Mouse (Mus musculus) midbrain, postnatal 0 days (tissue): ENCODE measurements around the gene Cdh8. TPM values are rescaled to one million over a fixed set of nuclear protein-coding genes. Genes with fewer than 3 reads are reported as not detected.
"Not testable (repeated sequence)": the region's sequence is repeated elsewhere in the genome, so short reads cannot be mapped to it uniquely, and the experiment has no call there.

Experiments
- ATAC-seq: fragments of 200-750 bp; cut with Nextera tagmentation; 2 replicates; pipeline ENCODE4 v1.8.0; 2017; ENCODE audit warnings: moderate number of reproducible peaks, mild to moderate bottlenecking, moderate TSS enrichment, moderate library complexity; ENCODE audit not compliant: low FRiP score
- DNase-seq: peaks from one replicate; pipeline ENCODE4 v3.0.0-alpha.2; 2015; ENCODE audit warnings: low spot score
- H3K27ac ChIP-seq: fragments of 300-500 bp; sonication (generic); 2 replicates; pipeline ENCODE4 v1.5.1; 2014; ENCODE audit warnings: low read depth, mild to moderate bottlenecking, low read length, mixed read lengths
- H3K27me3 ChIP-seq: fragments of 300-500 bp; sonication (generic); 2 replicates; pipeline ENCODE4 v1.6.1; 2014; ENCODE audit warnings: low read length, control low read depth, mixed read lengths; ENCODE audit not compliant: insufficient read depth
- H3K36me3 ChIP-seq: fragments of 300-500 bp; sonication (generic); 2 replicates; pipeline ENCODE4 v1.6.1; 2014; ENCODE audit warnings: low read length, control low read depth, mixed read lengths; ENCODE audit not compliant: insufficient read depth
- H3K4me1 ChIP-seq: fragments of 300-500 bp; sonication (generic); 2 replicates; pipeline ENCODE4 v1.6.1; 2014; ENCODE audit warnings: mild to moderate bottlenecking, control low read depth, antibody characterized with exemption, low read length, mixed read lengths; ENCODE audit not compliant: insufficient read depth
- H3K4me2 ChIP-seq: fragments of 300-500 bp; sonication (generic); 2 replicates; pipeline ENCODE4 v1.6.1; 2014; ENCODE audit warnings: low read depth, mild to moderate bottlenecking, low read length, mixed read lengths; ENCODE audit not compliant: poor library complexity, severe bottlenecking
- H3K4me3 ChIP-seq: fragments of 300-500 bp; sonication (generic); 2 replicates; pipeline ENCODE4 v1.5.1; 2014; ENCODE audit warnings: low read depth, mild to moderate bottlenecking, low read length, moderate library complexity
- H3K9ac ChIP-seq: fragments of 300-500 bp; sonication (generic); replicated peaks from 2 replicates; pipeline ENCODE4 v1.6.1; 2014; ENCODE audit warnings: mild to moderate bottlenecking, low read length, moderate library complexity, mixed read lengths; ENCODE audit not compliant: poor library complexity, severe bottlenecking
- H3K9me3 ChIP-seq: fragments of 300-500 bp; sonication (generic); 2 replicates; pipeline ENCODE4 v1.6.1; 2016; ENCODE audit warnings: low read length, control low read depth
- CTCF ChIP-seq: IDR thresholded peaks from 2 replicates; pipeline ENCODE4 v1.5.1; 2016; ENCODE audit warnings: antibody characterized with exemption, mild to moderate bottlenecking
- WGBS: fragments of 180-500 bp; shearing (Covaris S2); extraction: QIAGEN DNeasy Blood & Tissue Kit; methylation state at CpG from one replicate; pipeline ENCODE4 v1.1.7; 2014; 5-methylcytosine and 5-hydroxymethylcytosine counted together
- polyA plus RNA-seq: library from polyadenylated mRNA; unstranded; fragments of >200 nt; fragmentation: Nextera tagmentation; extraction: Ambion mirVana; gene quantifications from 2 replicates; pipeline ENCODE4 v1.2.1, GENCODE M21; 2015
- total RNA-seq: library from RNA; depleted of rRNA; stranded (reverse); fragments of >200 nt; gene quantifications from 2 replicates; pipeline ENCODE4 v1.2.3, GENCODE M21; 2014

The Cdh8 gene
- total and polyA plus RNA-seq, 2 experiments from 2014 or later, result 67.5 to 106 TPM

DNA sequence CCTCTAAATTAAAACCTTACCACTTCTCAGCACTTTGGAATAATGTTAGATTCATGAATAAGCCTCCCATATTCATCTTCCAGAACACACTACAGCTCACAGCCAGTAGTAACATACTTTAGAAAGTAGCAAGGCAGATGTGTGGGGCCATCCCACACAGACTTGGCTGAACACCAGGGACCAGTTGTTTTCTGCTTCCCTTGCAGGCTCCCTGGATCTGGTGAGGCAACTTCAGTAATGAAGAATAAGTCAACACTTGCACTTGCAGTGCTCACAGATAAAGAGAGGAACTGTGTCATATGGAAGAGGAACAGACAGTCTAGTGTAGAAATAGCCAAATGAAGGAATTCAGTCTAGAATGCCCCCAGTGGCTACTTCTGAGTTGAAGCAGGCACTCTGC lies 232.1 kb downstream of the Cdh8 start:
- H3K4me2 ChIP-seq, result no peak overlapping the region
- ATAC-seq (no peak), DNase-seq (no peak)
- TF ChIP-seq CTCF, result 0 out of 2 replicates have a peak, but pooled peaks have one; percentile 3
- H3K36me3 ChIP-seq, result no peaks in the 10 kb centered on the region
- H3K27ac ChIP-seq, result no peak overlapping the region
- no peak overlapping the region for H3K4me3 ChIP-seq
- no peaks in the 10 kb centered on the region for H3K27me3 ChIP-seq
- no peaks in the 10 kb centered on the region for H3K4me1 ChIP-seq
- H3K9ac ChIP-seq, result no peak overlapping the region
- H3K9me3 ChIP-seq, result no peaks in the 10 kb centered on the region

DNA sequence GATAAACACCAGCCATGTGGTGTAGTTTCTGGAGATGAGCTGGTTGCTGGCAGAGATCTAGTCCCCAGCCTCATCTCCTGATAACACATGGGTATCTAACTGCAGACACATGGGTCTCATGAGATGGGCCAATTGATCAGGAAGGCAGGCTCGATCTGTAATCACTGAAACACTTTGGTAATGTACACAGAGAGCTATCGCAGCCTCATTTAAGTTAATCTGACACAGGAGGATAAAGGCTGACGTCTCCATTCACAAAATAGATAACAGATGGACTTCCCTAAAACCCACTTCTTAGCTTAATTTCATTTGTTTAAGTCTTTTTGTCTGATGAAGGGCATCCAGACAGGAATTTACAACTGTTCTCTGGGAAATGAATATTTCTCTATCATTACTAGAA lies 249.3 kb downstream of the Cdh8 start:
- ATAC-seq, result no peak
- Histone ChIP-seq H3K4me1 (no peaks in the 10 kb centered on the region), H3K9ac (no peak overlapping the region), H3K4me3 (no peak overlapping the region), H3K36me3 (no peaks in the 10 kb centered on the region), H3K9me3 (no peaks in the 10 kb centered on the region), H3K27me3 (no peaks in the 10 kb centered on the region), H3K27ac (no peak overlapping the region), H3K4me2 (no peak overlapping the region)
- WGBS, result 52% methylated on average over 3 of the region's 3 CpGs
- no peak for TF ChIP-seq CTCF
- DNase-seq, result no peak

DNA sequence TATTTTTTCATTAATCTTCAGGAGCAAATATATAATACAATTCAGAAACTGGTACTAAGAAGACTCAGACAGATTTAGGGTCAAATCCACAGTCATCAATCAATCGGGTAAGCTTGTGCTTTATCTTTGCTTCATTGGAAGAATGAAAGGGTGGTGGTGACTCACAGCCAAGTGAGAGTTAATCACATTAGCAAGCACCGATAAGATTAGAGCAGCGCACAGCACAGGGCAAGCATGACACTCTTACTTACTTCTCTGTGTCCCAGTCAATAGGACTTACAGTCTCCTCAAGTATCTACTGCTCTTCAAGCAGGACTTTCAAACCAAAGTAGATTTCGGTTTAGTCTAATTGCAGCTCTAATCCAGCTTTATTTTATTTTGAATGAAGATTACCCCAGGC lies 254.6 kb downstream of the Cdh8 start:
- H3K9me3 ChIP-seq, result no peaks in the 10 kb centered on the region
- ATAC-seq, result no peak
- no peak overlapping the region for H3K9ac ChIP-seq
- WGBS, result 22% methylated on average over 4 of the region's 4 CpGs
- H3K4me1 ChIP-seq, result no peaks in the 10 kb centered on the region
- H3K27ac ChIP-seq, result no peak overlapping the region
- DNase-seq, result no peak
- H3K36me3 ChIP-seq, result no peaks in the 10 kb centered on the region
- no peak overlapping the region for H3K4me2 ChIP-seq
- H3K4me3 ChIP-seq, result no peak overlapping the region
- no peaks in the 10 kb centered on the region for H3K27me3 ChIP-seq
- no peak for TF ChIP-seq CTCF

DNA sequence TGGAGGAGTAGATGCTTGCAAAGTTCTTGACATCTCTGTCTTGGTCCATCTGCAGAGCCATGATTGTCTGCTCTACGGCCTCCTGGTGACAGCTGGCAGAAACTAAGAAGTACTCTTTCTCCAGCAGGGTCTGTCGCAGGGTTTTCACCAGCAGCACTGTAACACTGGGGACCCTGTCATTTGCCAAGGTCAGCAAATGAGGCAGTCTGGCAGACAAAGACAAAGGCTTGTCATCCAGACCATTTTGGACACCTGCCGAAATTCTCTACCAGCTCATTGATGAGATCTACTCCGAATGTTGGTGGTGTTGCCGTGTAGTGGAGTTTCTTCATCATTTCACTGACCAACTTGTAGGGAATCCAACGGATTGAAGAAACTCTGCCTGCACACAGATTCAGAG lies 270.8 kb downstream of the Cdh8 start:
- Histone ChIP-seq H3K27me3 (no peaks in the 10 kb centered on the region), H3K4me3 (no peak overlapping the region), H3K4me2 (no peak overlapping the region), H3K9me3 (no peaks in the 10 kb centered on the region), H3K4me1 (no peaks in the 10 kb centered on the region), H3K27ac (no peak overlapping the region), H3K36me3 (no peaks in the 10 kb centered on the region), H3K9ac (no peak overlapping the region)
- no peak for TF ChIP-seq CTCF
- 94% methylated on average over 6 of the region's 6 CpGs for WGBS
- ATAC-seq (no peak), DNase-seq (no peak)

DNA sequence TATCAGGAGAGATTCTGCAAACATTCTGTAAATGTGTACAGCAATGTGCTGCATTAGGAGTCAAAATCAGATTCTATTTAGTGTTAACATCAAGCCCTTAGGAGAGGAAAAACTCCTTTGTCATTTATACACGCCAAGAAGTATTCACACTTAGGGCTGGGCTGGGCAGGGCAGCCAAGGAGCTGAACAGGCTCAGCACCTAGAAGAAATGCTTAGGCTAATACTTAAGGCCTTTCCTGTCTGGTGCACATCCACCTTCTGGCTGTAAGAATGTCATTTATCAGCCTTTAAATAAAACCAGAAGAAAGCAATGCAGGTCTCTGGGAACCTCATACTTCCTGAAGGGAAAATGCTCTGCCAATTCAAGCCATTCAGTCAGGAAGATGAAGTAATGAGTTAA lies 271.5 kb downstream of the Cdh8 start:
- not testable (repeated sequence) for H3K4me3 ChIP-seq, ATAC-seq, DNase-seq, H3K9me3 ChIP-seq, H3K27ac ChIP-seq, H3K27me3 ChIP-seq, H3K9ac ChIP-seq, H3K36me3 ChIP-seq, H3K4me1 ChIP-seq, H3K4me2 ChIP-seq
- WGBS, result 69% methylated on average over 1 of the region's 1 CpGs

DNA sequence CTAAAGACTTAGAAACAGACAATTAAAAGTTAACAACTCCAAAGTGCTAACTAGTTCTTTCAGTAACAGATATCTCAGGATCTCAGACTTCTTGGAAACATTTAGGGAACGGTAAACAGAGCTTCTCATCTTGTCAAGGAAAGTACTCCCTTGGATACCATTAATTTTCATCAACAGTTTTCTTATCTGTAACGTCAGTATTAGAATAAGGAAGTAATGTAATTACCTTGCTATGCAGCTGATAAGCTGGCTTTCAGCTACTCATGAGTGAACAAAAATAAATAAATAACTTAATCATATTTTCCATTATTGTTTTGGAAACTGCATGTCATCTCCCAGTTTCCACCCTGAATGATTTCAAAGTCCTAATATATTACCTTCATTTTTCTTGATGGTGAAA lies 317.8 kb downstream of the Cdh8 start:
- Histone ChIP-seq H3K4me2 (no peak overlapping the region), H3K9ac (no peak overlapping the region), H3K4me1 (no peaks in the 10 kb centered on the region), H3K9me3 (no peaks in the 10 kb centered on the region), H3K27me3 (no peaks in the 10 kb centered on the region), H3K27ac (no peak overlapping the region), H3K4me3 (no peak overlapping the region), H3K36me3 (no peaks in the 10 kb centered on the region)
- DNase-seq (no peak), ATAC-seq (no peak)
- TF ChIP-seq CTCF, result no peak
- WGBS, result 88% methylated on average over 2 of the region's 2 CpGs

DNA sequence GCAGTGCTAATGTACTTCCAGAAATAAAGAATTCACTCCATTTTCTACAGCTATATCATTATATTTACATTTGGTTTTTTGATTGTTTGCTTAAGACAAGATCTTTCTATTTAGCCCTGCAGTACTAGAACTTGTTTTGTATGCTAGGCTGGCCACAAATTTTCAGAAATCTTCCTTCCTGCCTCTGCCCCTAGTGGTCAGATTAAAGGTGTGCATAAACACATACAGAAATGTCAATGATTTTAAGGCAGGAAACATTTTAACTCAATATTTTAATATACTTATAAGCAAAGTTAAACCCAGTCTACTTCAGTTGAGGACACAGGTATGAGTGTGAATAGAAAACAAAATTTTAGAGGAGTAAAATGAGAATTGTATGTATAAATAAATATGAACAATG lies 364.9 kb downstream of the Cdh8 start:
- DNase-seq (no peak), ATAC-seq (no peak)
- peak; percentile 47 for TF ChIP-seq CTCF
- H3K4me1 ChIP-seq, result no peaks in the 10 kb centered on the region
- H3K36me3 ChIP-seq, result no peaks in the 10 kb centered on the region
- no peak overlapping the region for H3K27ac ChIP-seq
- no peak overlapping the region for H3K9ac ChIP-seq
- no peak overlapping the region for H3K4me2 ChIP-seq
- H3K4me3 ChIP-seq, result no peak overlapping the region
- H3K9me3 ChIP-seq, result no peaks in the 10 kb centered on the region
- H3K27me3 ChIP-seq, result no peaks in the 10 kb centered on the region
